Mouse (Mus musculus) forelimb bud, embryonic 11.5 days (tissue): ENCODE data around the gene Ggct.
"Not testable (repeated sequence)": the region's sequence is repeated elsewhere in the genome, so short reads cannot be mapped to it uniquely, and the experiment has no call there.

Experiments
- DNase-seq: peaks from one replicate; pipeline ENCODE4 v3.0.0-alpha.2; 2012; ENCODE audit warnings: low read depth, low spot score

Gene Ggct

DNA sequence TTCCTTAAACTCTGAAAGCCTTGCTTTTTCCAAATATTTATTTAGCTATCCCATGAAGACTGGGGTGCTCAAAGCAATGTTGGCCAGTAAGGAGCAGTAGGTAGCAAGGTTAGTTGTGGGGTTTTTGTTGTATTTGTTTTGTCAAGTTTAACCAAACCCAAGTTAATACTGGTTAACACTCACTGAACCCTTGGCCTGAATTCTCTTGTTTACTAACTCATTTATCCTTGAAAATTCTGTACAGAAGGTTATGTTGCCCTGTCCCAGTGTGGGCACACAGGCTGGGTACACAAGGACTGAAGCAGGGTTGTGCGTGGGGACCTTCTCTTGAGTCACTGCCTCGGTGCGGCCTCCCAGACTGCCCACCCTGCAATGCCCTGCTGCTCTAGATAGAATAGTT lies 3.6 kb upstream of the Ggct start:
- DNase-seq: no peak

DNA sequence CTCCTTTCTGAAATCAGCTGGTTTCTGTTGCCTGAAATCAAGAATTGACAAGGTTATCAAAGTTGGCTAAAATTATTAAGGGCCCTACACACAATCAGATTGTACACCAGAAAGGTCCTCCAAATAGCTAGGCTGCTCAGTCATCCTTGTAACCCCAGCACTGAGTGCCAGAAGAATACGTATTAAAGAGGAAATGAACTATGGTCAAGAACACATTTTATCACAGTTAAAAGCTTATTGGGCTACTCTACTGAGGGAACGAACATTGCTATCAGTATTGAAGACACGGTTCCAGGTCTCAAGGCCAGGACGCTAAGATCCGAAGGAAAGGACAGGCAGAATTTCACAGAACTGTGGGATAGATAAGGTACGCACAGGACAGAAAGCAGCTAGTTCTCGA lies 609 bp downstream of the Ggct start:
- no peak for DNase-seq

DNA sequence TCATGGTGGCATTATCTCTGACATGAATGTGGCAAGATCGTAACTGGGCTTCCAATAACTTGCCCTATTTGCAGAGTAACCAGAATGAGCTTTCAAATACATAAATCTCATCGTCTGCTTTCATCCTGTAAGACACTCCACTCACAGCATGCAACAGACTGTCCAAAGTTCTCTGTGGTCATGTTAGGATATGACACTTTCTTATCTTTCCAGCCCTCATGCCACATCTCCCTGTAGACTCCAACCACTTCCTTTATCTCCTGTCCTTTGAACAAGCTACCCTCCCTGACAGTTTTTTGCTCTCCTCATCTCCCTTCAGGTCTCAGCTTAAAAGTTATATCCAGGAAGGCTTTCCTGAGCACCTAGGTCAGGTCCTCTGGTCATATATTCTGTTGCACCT lies 1.6 kb downstream of the Ggct start:
- DNase-seq: no peak

DNA sequence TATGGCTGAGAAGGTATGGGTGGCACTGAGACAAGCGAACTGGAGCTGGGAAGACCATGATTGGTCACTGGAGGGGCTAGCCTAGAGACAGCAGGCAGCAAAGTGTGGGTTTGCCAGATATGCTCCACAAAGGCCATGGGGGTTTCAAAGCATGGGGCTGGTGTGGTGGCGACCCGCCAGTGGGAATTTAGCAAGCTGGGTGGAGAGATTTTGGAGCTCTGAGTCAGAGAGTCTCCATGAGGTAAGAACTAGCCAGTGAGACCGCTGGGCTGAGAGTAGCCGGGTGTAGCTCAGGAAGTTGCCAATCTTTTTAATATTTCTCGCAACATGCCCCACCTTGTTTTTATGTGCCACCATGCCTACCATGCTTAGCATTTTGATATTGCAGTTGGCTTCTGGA lies 4.6 kb downstream of the Ggct start:
- DNase-seq: no peak

DNA sequence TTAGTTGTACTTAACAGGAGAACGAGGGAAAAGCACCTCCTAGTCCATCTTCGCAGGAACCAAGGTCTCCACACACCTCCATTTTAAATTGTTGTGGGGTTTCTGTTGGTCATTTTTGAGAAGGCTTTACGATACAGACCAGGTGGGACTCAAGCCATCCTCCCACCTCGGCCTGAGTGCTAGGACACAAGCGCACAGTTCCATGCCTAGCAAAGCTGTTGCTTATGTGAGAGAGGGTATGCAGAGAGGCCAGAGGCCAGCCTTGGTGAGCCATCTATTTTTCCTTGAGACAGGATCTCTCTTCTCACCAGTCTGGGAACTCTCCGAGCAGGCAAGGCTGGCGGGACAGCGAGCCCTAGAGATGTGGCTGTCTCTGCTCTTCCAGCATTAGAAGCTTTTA lies 8.7 kb downstream of the Ggct start:
- no peak for DNase-seq

DNA sequence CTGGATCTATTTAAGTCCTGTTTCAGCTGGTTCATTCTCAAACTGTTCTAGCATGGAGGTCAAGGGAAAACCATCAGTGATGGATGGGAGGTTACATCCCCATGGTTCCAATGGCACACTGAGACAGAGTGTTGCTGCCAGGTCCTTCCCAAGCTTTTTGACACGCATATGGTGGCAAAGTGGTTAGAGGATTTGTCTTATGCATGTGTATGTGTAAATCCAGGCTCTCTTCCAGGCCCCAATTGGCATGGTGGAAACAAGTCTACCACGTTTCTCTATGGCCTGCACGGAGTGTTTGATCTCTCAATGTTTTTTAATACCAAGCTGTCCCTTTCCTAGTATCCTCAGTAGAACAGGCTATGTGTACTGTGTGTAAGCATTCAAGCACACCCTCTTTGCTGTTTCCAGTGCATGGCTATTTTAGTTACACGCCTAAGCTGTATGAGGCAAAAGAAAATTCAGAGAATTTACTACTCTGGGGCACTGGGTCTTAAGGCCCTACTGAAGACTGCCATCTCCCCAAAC lies 9.2 kb downstream of the Ggct start:
- DNase-seq: no peak

DNA sequence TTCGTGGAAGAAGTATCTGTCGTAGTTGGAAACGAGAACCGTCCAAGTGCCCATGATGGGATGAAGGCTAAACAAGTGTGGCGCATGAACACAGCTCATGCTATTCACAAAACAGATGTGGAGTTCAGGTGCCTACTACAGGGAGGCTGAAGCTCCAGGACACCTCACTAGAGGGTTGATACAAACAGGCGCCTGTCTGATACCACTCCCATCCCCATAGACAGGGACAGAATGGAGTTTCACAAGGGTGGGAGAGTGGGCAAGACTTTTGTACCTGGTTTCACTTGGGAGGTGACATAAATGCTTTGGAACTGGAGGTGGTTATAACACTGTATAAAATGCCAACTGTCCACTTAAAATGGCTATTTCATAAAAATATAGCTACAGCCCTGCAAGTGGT lies 13.3 kb downstream of the Ggct start:
- no peak for DNase-seq

- no peak for DNase-seq
Observed at GRCm38 (mm10) chr6:54975616-54976015, 17.1 kb downstream of the Ggct start.

DNA sequence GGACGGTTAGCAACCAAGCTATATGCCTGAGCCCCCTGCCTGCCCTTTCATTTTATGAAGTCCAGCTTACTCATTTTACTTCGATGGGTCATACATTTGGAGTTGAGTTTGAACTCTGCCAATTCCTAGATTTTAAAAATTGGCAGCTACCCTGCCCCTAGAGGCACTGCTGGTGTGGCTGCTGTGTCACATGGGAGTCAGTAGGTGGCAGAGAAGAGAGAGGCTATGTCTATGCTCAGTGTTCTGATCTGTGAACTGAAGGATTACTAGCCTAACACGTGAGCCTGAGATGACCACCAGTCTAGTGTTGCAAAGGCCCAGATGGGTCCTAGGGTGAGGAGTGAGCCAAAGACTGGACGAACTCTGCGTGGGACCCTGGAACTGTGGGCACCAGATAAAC lies 18.2 kb downstream of the Ggct start:
- no peak for DNase-seq

DNA sequence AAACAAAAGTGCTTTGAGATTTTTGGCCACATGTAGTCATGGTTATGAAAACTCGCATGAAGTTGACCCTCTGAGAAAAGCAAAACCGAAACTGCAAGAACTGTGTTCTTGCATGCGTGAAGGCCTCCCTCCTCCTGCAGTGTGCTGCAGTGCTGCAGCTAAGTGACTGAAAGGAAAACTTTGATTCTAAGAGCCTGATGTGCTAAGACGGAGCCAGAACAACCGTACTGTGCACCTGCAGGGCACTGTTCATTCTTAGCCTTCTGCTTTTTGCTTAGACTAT lies 19.9 kb downstream of the Ggct start:
- DNase-seq: no peak

GRCm38 (mm10) chr6:54972111-54972928 lies 20.4 kb downstream of the Ggct start, which contains the start of gene Nod1:
Gene Nod1, minus strand, starts transcription at chr6:54972612.
- DNase-seq: peak; percentile 26

GRCm38 (mm10) chr6:54971731-54972110 lies 21.0 kb downstream of the Ggct start:
- no peak for DNase-seq

GRCm38 (mm10) chr6:54970506-54970905 lies 22.2 kb downstream of the Ggct start:
- DNase-seq: no peak

GRCm38 (mm10) chr6:54969801-54970200 lies 22.9 kb downstream of the Ggct start:
- DNase-seq: no peak

DNA sequence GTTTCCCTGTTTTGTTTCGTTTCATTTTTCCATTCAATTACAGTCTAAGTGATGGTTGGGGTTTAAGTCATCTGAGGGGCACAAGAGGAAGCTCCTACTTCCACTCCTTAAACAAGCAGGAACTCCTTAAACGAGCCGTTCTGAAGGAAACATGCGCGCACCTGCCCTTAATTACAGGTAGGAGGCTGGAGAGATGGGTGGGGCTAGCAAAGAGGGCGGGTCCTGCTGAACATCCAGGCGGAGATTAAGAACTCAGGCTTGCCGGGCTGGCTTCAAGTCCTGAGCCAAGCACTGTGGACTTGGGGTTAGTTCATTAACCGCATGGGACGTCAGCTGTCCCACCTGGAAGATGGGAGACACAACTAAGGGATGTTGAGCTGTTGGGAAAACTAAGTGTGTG lies 25.2 kb downstream of the Ggct start:
- no peak for DNase-seq

GRCm38 (mm10) chr6:54965234-54965633 lies 27.5 kb downstream of the Ggct start:
- DNase-seq: no peak

- no peak for DNase-seq
Observed at GRCm38 (mm10) chr6:54964755-54965154, 28.0 kb downstream of the Ggct start.

GRCm38 (mm10) chr6:54963599-54963998 lies 29.2 kb downstream of the Ggct start:
- DNase-seq: no peak

- DNase-seq: no peak
Observed at GRCm38 (mm10) chr6:54957655-54958054, 35.1 kb downstream of the Ggct start.

DNA sequence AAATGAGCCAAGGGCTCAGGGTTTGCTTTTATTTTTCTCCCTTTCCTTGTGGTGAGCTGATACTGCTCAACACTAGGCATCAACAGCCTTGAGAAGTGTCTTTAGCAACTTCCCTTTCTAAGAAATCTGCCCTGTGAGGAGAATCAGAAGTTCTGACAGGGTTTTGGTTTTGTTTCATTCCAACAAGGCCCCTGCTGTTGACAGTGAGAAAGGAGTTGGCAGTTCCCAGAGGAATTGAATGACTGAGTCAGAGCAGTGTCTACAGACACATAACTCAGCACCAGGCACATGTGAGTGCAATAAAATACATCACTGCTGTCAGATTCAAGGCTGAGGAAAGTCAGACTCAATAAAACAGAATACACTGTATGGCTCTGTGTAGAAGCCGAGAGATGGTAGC lies 36.3 kb downstream of the Ggct start:
- DNase-seq: no peak

DNA sequence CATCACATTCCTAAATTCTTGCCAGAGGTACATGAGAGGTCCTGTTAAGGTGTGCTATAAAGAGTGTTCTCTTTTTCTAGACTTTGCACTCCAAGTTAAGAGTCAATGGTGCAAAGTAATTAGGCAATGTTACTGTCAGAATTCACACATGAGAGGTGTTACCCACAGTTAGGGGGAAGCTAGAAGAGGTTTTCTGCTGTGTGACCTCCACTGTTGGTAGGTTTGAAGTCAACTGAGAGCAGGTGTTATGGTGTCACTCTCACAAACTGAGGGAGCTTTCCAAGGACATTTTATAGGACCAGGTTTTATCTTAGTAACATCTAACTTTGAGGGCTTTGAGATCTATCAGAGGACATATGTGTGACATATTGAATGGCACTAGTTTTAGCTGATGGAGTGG lies 36.8 kb downstream of the Ggct start:
- no peak for DNase-seq

DNA sequence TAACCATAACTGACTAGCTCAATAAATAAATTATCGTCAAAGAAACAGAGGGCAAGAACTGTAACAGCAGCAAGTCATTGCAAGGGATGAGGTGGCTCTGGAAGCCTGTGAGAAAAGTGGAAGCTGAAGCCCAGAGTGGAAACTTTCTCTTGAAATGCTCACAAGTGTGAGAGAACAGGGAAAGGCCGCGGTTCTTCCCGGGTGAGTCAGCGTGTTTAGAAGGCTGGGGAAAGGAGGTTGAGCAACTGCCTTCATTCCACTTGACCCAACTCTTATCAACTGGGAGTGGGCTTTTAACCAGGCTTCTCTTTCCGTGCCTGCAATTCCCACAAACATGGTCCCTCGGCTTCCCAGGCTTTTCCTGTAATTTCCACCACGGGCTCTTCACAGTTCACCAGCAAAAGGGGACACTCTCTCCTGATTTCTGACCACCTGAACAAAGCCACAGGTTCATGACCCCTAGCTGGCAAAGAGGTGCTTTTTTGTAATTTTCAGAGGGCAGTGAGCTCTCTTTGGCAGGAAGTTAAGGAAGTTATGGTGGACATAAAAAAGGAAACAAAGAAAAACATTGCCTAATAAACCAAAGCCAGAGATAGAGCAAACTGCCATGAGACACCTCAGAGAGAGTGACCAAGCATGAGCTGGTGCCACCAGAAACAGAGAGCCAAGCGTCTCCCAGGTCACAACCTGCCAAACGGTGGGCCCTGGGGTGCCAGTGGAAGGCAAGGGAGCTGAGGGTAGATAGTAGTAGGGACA lies 37.9 kb downstream of the Ggct start:
- DNase-seq: no peak

DNA sequence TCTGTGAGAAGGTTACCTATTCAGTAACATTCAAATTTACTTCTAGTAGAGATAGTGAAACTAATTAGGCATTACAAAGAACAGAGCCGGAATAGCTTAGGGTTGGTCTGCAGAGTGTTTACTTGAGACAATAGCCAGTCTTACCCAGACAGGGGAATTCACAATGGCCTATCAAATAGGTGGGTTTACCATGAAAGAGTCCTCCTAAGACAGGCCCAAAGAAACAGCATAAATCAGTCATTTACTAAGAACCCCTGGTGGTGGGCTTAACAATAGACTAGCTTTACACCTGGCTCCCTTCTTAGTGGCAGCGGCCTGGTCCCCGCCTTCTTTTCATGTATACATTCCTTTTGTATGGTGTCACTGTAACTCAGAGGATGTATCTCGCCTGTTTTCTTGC lies 39.4 kb downstream of the Ggct start:
- not testable (repeated sequence) for DNase-seq
